In the genomic region with DNA sequence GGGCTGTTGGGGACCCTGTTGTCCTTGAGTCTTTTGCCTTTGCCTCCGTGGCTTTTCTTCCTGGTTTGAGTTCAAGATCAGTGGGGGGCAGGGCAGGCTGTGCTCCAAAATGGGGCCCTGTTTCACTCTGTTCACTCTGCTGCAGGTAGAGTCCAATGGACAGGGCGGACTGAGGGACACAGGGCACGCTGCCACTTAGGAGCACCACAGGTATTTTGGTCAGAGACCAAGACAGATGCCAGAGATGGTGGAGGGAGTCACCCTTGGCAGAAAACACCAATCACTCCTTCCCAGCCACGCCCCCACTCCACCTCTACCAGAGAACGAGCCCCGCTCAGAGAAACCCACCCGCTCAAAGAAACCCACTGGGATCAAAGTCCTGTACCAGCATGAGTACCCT, we compare ENCODE assay signal across 18 mouse cellular contexts.
DNase-seq lines count a peak whose midpoint lies in the region.
"Had no signal": no experiment of that assay in that cellular context is flagged by ENCODE, and none has a peak within 500 bp of the region (broad histone marks: within the 10 kb centered on the region; RNA-seq: fewer than 3 reads in every experiment).

No protein-coding gene starts in this region.

- DNase-seq in cerebellum, adult 18-20 months, result peak; percentile 53 to 62
- DNase-seq in cerebellum, adult 11 months, result no peak
- peak; percentile 16 to 48 for DNase-seq in kidney, postnatal 25 days
- DNase-seq in kidney, adult 9 months, result no peak
- DNase-seq in cerebellum, adult 8-10 months, result peak; percentile 59
- DNase-seq in cerebellum, postnatal 25 days, result peak; percentile 52 to 68
- no peak for DNase-seq in thymus, adult 18-20 months
- DNase-seq: adrenal gland, postnatal 10 days; forebrain, postnatal 0 days; heart, adult 2 months; heart, postnatal 4 days; kidney, postnatal 14 days; layer of hippocampus, postnatal 36 days; liver; retina, postnatal 1 day; right cerebral cortex, postnatal 14 days; thymus, adult 2 months; thymus, postnatal 4 days had no signal

Comparison
In these comparisons a context has a peak if more than half of its experiments do, and no peak if none do; other contexts are left out.
1. DNase-seq: peak in cerebellum, adult 18-20 months (2 of 2), kidney, postnatal 25 days (2 of 2), cerebellum, adult 8-10 months (single experiment) and cerebellum, postnatal 25 days (2 of 2); none in cerebellum, adult 11 months (single experiment), kidney, adult 9 months (single experiment) and thymus, adult 18-20 months (0 of 2).